Mouse (Mus musculus) MEL (cell line): ENCODE data around the gene Leng8. TPM values are rescaled to one million over a fixed set of nuclear protein-coding genes. Genes with fewer than 3 reads are reported as not detected.

ENCODE experiments used
- DNase-seq: peaks from one replicate; pipeline ENCODE4 v3.0.0; 2011; ENCODE audit warnings: low read depth, low spot score
- H3K27ac ChIP-seq: 2 replicates; pipeline ENCODE4 v1.5.1; 2012; ENCODE audit warnings: low read depth, mild to moderate bottlenecking, control low read depth, low read length, moderate library complexity; ENCODE audit not compliant: control insufficient read depth
- H3K27me3 ChIP-seq, 2 experiments: fragments of 150-350 bp in 1 of 2; sonication (generic) in 1 of 2; 2 replicates each; pipeline ENCODE4 v1.6.1; 2012; ENCODE audit warnings: low read length in 2 of 2, mild to moderate bottlenecking in 2 of 2, improper control_type of control experiment in 1 of 2, moderate library complexity in 1 of 2; ENCODE audit not compliant: insufficient read depth in 2 of 2, control insufficient read depth in 1 of 2
- H3K36me3 ChIP-seq, 2 experiments: 2 replicates each; pipeline ENCODE4 v1.6.1; 2012 to 2014; ENCODE audit warnings: low read length in 2 of 2, improper control_type of control experiment in 1 of 2, inconsistent platforms in 1 of 2, mild to moderate bottlenecking in 1 of 2; ENCODE audit not compliant: insufficient read depth in 2 of 2, control insufficient read depth in 1 of 2
- H3K4me1 ChIP-seq, 2 experiments: fragments of 150-350 bp in 1 of 2; sonication (generic) in 1 of 2; 2 replicates each; pipeline ENCODE4 v1.6.1; 2012; ENCODE audit warnings: low read length in 2 of 2, improper control_type of control experiment in 1 of 2, mild to moderate bottlenecking in 1 of 2; ENCODE audit not compliant: insufficient read depth in 2 of 2, control insufficient read depth in 1 of 2
- H3K4me3 ChIP-seq, 2 experiments: fragments of 150-350 bp in 1 of 2; sonication (generic) in 1 of 2; 2 replicates each; pipeline ENCODE4 v1.5.1; 2012; ENCODE audit warnings: low read depth in 2 of 2, low read length in 2 of 2, mild to moderate bottlenecking in 2 of 2, moderate library complexity in 2 of 2, control low read depth in 1 of 2, improper control_type of control experiment in 1 of 2; ENCODE audit not compliant: control insufficient read depth in 1 of 2, insufficient read depth in 1 of 2
- H3K79me2 ChIP-seq: 2 replicates; pipeline ENCODE4 v1.6.1; 2012; ENCODE audit warnings: mild to moderate bottlenecking, low read length, moderate library complexity; ENCODE audit not compliant: control insufficient read depth, poor library complexity, insufficient read depth
- H3K9ac ChIP-seq: 2 replicates; pipeline ENCODE4 v1.6.1; 2012; ENCODE audit warnings: low read depth, mild to moderate bottlenecking, control low read depth, low read length, moderate library complexity; ENCODE audit not compliant: control insufficient read depth, poor library complexity, severe bottlenecking
- H3K9me3 ChIP-seq: fragments of 150-350 bp; sonication (generic); replicated peaks from 2 replicates; pipeline ENCODE4 v1.6.1; 2012; ENCODE audit warnings: mild to moderate bottlenecking, low read length, improper control_type of control experiment, moderate library complexity; ENCODE audit not compliant: insufficient read depth
- BHLHE40 ChIP-seq: IDR thresholded peaks from 2 replicates; pipeline ENCODE4 v1.6.1; 2012; ENCODE audit warnings: low read depth, mild to moderate bottlenecking, inconsistent platforms, low read length, improper control_type of control experiment, borderline replicate concordance
- CTCF ChIP-seq, 3 experiments: IDR thresholded peaks in 2 of 3; conservative IDR thresholded peaks in 1 of 3; 2 replicates each; pipeline ENCODE4 v1.5.1; 2011 to 2012; ENCODE audit warnings: low read length in 3 of 3, low read depth in 2 of 3, mild to moderate bottlenecking in 2 of 3, improper control_type of control experiment in 1 of 3, inconsistent platforms in 1 of 3, mixed read lengths in 1 of 3, moderate library complexity in 1 of 3; ENCODE audit not compliant: control insufficient read depth in 1 of 3, insufficient read depth in 1 of 3, poor library complexity in 1 of 3, severe bottlenecking in 1 of 3
- ELF1 ChIP-seq: IDR thresholded peaks from 2 replicates; pipeline ENCODE4 v1.6.1; 2014; ENCODE audit warnings: low read depth, mild to moderate bottlenecking, inconsistent platforms, low read length, improper control_type of control experiment, moderate library complexity
- ETS1 ChIP-seq: IDR thresholded peaks from 2 replicates; pipeline ENCODE4 v1.6.1; 2012; ENCODE audit warnings: low read depth, mild to moderate bottlenecking, inconsistent platforms, low read length, improper control_type of control experiment, moderate library complexity
- MAFK ChIP-seq: IDR thresholded peaks from 2 replicates; pipeline ENCODE4 v1.6.1; 2011; ENCODE audit warnings: low read depth, mild to moderate bottlenecking, low read length, improper control_type of control experiment, borderline replicate concordance
- MEF2A ChIP-seq: IDR thresholded peaks from 2 replicates; pipeline ENCODE4 v1.6.1; 2014; ENCODE audit warnings: low read depth, mild to moderate bottlenecking, inconsistent platforms, low read length, improper control_type of control experiment; ENCODE audit not compliant: poor library complexity, insufficient replicate concordance, severe bottlenecking; ENCODE audit errors: extremely low read depth
- MXI1 ChIP-seq: IDR thresholded peaks from 2 replicates; pipeline ENCODE4 v1.6.1; 2011; ENCODE audit warnings: mild to moderate bottlenecking, low read depth, low read length, improper control_type of control experiment
- MYB ChIP-seq: IDR thresholded peaks from 2 replicates; pipeline ENCODE4 v1.6.1; 2011; ENCODE audit warnings: mild to moderate bottlenecking, low read depth, low read length, improper control_type of control experiment
- NRF1 ChIP-seq: IDR thresholded peaks from 2 replicates; pipeline ENCODE4 v1.6.1; 2014; ENCODE audit warnings: low read depth, mild to moderate bottlenecking, inconsistent platforms, low read length, improper control_type of control experiment, moderate library complexity; ENCODE audit not compliant: poor library complexity, insufficient read depth, severe bottlenecking
- POLR2A ChIP-seq, 2 experiments: IDR thresholded peaks; 2 replicates each; pipeline ENCODE4 v1.6.1; 2011 to 2012; ENCODE audit warnings: low read length in 2 of 2, mild to moderate bottlenecking in 2 of 2, control low read depth in 1 of 2, improper control_type of control experiment in 1 of 2, low read depth in 1 of 2, moderate library complexity in 1 of 2; ENCODE audit not compliant: control insufficient read depth in 1 of 2, insufficient read depth in 1 of 2, poor library complexity in 1 of 2
- POLR2AphosphoS2 ChIP-seq: IDR thresholded peaks from 2 replicates; pipeline ENCODE4 v1.6.1; 2011; ENCODE audit warnings: low read length, improper control_type of control experiment
- POLR2AphosphoS5 ChIP-seq: IDR thresholded peaks from 2 replicates; pipeline ENCODE4 v1.6.1; 2012; ENCODE audit warnings: low read depth, borderline replicate concordance, mild to moderate bottlenecking, inconsistent platforms, low read length, moderate library complexity, mixed read lengths
- RAD21 ChIP-seq: IDR thresholded peaks from 2 replicates; pipeline ENCODE4 v1.6.1; 2011; ENCODE audit warnings: mild to moderate bottlenecking, low read depth, low read length, improper control_type of control experiment
- SIN3A ChIP-seq: IDR thresholded peaks from 2 replicates; pipeline ENCODE4 v1.6.1; 2012; ENCODE audit warnings: low read length, improper control_type of control experiment, inconsistent platforms
- SMC3 ChIP-seq: IDR thresholded peaks from 2 replicates; pipeline ENCODE4 v1.6.1; 2011; ENCODE audit warnings: low read depth, low read length, improper control_type of control experiment
- TAL1 ChIP-seq: IDR thresholded peaks from 2 replicates; pipeline ENCODE4 v1.6.1; 2012; ENCODE audit warnings: mild to moderate bottlenecking, inconsistent platforms, low read length, moderate library complexity, mixed read lengths
- TBP ChIP-seq: IDR thresholded peaks from 2 replicates; pipeline ENCODE4 v1.8.0; 2011; ENCODE audit warnings: low read depth, low read length, improper control_type of control experiment
- TCF12 ChIP-seq: IDR thresholded peaks from 2 replicates; pipeline ENCODE4 v1.6.1; 2014; ENCODE audit warnings: low read depth, mild to moderate bottlenecking, inconsistent platforms, low read length, improper control_type of control experiment, moderate library complexity
- USF1 ChIP-seq: IDR thresholded peaks from 2 replicates; pipeline ENCODE4 v1.6.1; 2014; ENCODE audit warnings: low read depth, mild to moderate bottlenecking, inconsistent platforms, low read length, improper control_type of control experiment, moderate library complexity
- USF2 ChIP-seq, 2 experiments: IDR thresholded peaks; 2 replicates each; pipeline ENCODE4 v1.6.1; 2011 to 2012; ENCODE audit warnings: improper control_type of control experiment in 2 of 2, low read length in 2 of 2, borderline replicate concordance in 1 of 2, inconsistent platforms in 1 of 2, low read depth in 1 of 2, mild to moderate bottlenecking in 1 of 2; ENCODE audit not compliant: insufficient read depth in 1 of 2
- ZC3H11A ChIP-seq: IDR thresholded peaks from 2 replicates; pipeline ENCODE4 v1.6.1; 2012; ENCODE audit warnings: low read depth, mild to moderate bottlenecking, inconsistent platforms, low read length, improper control_type of control experiment
- ZKSCAN1 ChIP-seq: IDR thresholded peaks from 2 replicates; pipeline ENCODE4 v1.6.1; 2012; ENCODE audit warnings: low read depth, mild to moderate bottlenecking, inconsistent platforms, low read length, improper control_type of control experiment, moderate library complexity
- ZMIZ1 ChIP-seq: IDR thresholded peaks from 2 replicates; pipeline ENCODE4 v1.6.1; 2012; ENCODE audit warnings: low read depth, mild to moderate bottlenecking, inconsistent platforms, low read length, improper control_type of control experiment, moderate library complexity
- ZNF384 ChIP-seq: IDR thresholded peaks from 2 replicates; pipeline ENCODE4 v1.6.1; 2012; ENCODE audit warnings: low read depth, mild to moderate bottlenecking, inconsistent platforms, low read length, improper control_type of control experiment
- polyA plus RNA-seq, 2 experiments: library from polyadenylated mRNA; stranded (reverse) in 1 of 2; unstranded in 1 of 2; fragments of >175 nt in 1 of 2; fragments of >200 nt in 1 of 2; gene quantifications; 2 replicates each; pipeline versions ENCODE4 v1.2.1 to v1.2.4; 2012; ENCODE audit warnings: low replicate concordance in 2 of 2, low read depth in 1 of 2; ENCODE audit not compliant: insufficient read length in 2 of 2, insufficient read depth in 1 of 2, missing spikeins in 1 of 2
- total RNA-seq: library from RNA; depleted of rRNA; stranded (reverse); fragments of 300-350 nt; gene quantifications from 2 replicates; pipeline ENCODE4 v1.2.3, GENCODE M21; 2012

The Leng8 gene
- total and polyA plus RNA-seq, 3 experiments, result 28.2 to 89.9 TPM; not detected in 1

DNA sequence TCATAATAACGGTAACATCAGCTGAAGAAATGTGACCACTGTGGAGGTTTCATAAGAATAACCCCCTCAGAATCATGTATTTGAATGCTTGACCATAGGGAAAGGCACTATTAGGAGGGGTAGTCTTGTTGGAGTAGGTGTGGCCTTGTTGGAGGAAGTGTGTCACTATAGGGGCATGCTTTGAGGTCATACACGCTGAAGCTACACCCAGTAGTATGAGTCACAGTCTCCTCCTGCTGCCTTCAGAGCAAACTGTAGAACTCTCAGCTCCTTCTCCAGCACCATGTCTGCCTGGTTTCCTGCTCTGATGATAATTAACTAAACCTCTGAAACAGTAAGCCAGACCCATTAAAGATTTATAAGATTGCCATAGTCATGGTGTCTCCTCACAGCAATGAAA, 38.0 kb upstream of the Leng8 start:
- H3K27me3 ChIP-seq, result 0 out of 4 replicates have a peak, but pooled peaks cover 0 to 2% of the 10 kb centered on the region in 2 experiments
- H3K27ac ChIP-seq, result no peak overlapping the region
- TF ChIP-seq USF2 (IDR thresholded peaks at IDR 0.05; ENCODE audit: borderline replicate concordance in 1 of 2, insufficient read depth in 1 of 2, low read depth in 1 of 2, low read length in 2 of 2), result no peak
- TF ChIP-seq ELF1, result no peak
- TF ChIP-seq MEF2A, result no peak
- no peak for DNase-seq
- no peak overlapping the region for H3K4me3 ChIP-seq
- no peaks in the 10 kb centered on the region for H3K4me1 ChIP-seq
- H3K9ac ChIP-seq, result no peak overlapping the region
- H3K9me3 ChIP-seq, result no peaks in the 10 kb centered on the region
- H3K79me2 ChIP-seq, result no peaks in the 10 kb centered on the region
- H3K36me3 ChIP-seq, result no peaks in the 10 kb centered on the region

DNA sequence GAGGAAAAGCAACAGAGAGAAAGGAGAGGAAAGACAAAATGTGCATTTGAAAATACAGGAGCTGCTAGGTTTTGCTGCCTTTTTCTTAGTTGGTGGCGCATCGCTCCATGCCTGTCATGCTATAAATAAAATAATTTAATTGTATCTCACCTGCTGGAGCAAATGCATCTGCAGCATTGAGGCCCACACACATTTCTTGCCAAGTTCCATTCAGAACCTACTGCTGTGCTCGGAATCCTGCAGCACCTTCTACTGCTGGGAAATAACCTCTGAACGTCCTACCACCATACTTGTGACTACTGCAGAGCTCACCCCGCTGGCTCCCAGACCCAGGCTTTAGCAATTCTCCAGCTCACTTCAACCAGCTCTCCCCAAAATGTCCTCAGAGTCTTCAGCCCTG, 35.7 kb upstream of the Leng8 start:
- no peak overlapping the region for H3K4me3 ChIP-seq
- H3K79me2 ChIP-seq, result no peaks in the 10 kb centered on the region
- H3K9me3 ChIP-seq, result no peaks in the 10 kb centered on the region
- H3K27me3 ChIP-seq, result 0 out of 4 replicates have a peak, but pooled peaks cover 0 to 2% of the 10 kb centered on the region in 2 experiments
- H3K9ac ChIP-seq, result no peak overlapping the region
- no peak for DNase-seq
- peaks cover 0 to 2% of the 10 kb centered on the region in 2 experiments; a peak in 1 of 4 replicates for H3K4me1 ChIP-seq
- no peaks in the 10 kb centered on the region; a peak in 1 of 4 replicates for H3K36me3 ChIP-seq
- H3K27ac ChIP-seq, result no peak overlapping the region
- TF ChIP-seq USF1, result no peak
- TF ChIP-seq, all 39 proteins: peak for 0

DNA sequence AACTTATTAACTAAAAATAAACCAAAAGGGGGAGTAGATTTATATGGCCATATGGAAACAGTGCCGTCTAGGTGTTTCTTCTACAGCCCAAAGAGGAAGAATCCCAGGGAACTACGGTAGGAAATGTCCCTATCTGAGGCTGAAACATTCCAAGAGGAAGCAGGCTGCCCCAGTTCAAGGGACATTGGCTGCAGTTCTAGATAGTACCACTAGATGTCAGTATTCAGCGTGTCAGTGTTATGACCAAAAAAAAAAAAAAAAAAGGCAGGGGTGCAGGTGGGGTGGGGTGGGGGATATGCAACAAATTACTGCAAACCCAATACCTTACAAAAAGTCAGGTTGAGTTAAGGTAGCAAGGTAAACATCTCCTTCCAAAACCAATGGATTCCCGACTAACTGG, 33.4 kb upstream of the Leng8 start:
- TF ChIP-seq ZC3H11A (0 out of 2 replicates have a peak, but pooled peaks have one; percentile 14), USF2 (IDR thresholded peaks at IDR 0.05; ENCODE audit: borderline replicate concordance in 1 of 2, insufficient read depth in 1 of 2, low read depth in 1 of 2, low read length in 2 of 2) (no peak), ETS1 (no peak), MXI1 (no peak), SIN3A (no peak), ELF1 (no peak), BHLHE40 (no peak), TBP (no peak), NRF1 (no peak), TCF12 (no peak), MAFK (no peak), TAL1 (no peak), POLR2AphosphoS5 (no peak), RAD21 (peak; percentile 39), ZKSCAN1 (no peak), CTCF (IDR thresholded peaks at IDR 0.05 in 2 of 3, conservative IDR thresholded peaks at IDR 0.05 in 1 of 3; ENCODE audit: control insufficient read depth in 1 of 3, insufficient read depth in 1 of 3, low read depth in 2 of 3, low read length in 3 of 3, poor library complexity in 1 of 3, severe bottlenecking in 1 of 3) (peak; percentile 45 to 75 (median 64)), MYB (no peak), ZNF384 (peak; percentile 97), ZMIZ1 (no peak), SMC3 (peak; percentile 53), POLR2A (IDR thresholded peaks at IDR 0.05; ENCODE audit: control insufficient read depth in 1 of 2, insufficient read depth in 1 of 2, low read depth in 1 of 2, low read length in 2 of 2, poor library complexity in 1 of 2) (no peak), POLR2AphosphoS2 (no peak)
- no peaks in the 10 kb centered on the region for H3K79me2 ChIP-seq
- DNase-seq, result peak; percentile 66
- peaks cover 0 to 9% of the 10 kb centered on the region in 2 experiments; a peak in 2 of 4 replicates for H3K36me3 ChIP-seq
- H3K4me3 ChIP-seq, result no peak overlapping the region
- no peak overlapping the region for H3K9ac ChIP-seq
- 0 out of 4 replicates have a peak, but pooled peaks cover 0 to 2% of the 10 kb centered on the region in 2 experiments for H3K27me3 ChIP-seq
- no peaks in the 10 kb centered on the region for H3K9me3 ChIP-seq
- peaks cover 0 to 13% of the 10 kb centered on the region in 2 experiments; a peak in 3 of 4 replicates for H3K4me1 ChIP-seq
- H3K27ac ChIP-seq, result no peak overlapping the region
